Mouse (Mus musculus): Measurements from ENCODE around the gene Fgfr2.

DNA sequence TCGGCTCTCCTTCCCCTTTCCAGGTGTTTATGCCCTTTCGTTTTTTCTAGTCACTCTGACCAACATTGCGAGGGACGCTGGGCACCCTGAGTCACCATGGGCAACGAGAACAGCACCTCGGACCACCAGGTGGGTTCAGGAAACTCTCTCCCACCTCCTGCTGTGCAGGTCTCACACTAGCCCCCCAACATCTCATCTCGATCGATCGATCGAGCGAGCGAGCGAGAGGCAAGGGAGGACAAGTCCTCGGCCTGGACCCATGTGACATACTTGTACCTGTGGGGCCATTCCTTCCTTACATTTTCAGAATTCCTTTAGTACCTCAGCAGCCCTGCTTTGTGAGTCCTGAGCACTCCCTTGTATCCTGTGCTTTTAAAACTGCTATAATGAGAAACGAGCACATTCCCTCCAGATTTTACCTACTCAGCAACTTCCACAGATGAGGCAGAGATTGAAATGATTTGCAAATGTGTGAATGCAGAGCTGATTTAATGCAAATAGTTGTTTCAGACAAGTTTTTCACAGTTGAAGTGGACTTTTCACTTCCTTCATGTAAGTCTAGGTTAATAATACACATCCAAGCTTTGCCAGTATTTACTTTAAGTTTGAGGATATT, 2545.7 kb downstream of the Fgfr2 start, which contains the start of gene Tacc2:
- TF ChIP-seq POLR2A (IDR thresholded peaks at IDR 0.05; ENCODE audit: low read depth, low read length) (no peak), CTCF (IDR thresholded peaks at IDR 0.05; ENCODE audit: extremely low read depth, insufficient read length, insufficient replicate concordance, low read depth, low read length) (no peak)

All from small intestine, adult 2 months (tissue).